Mouse (Mus musculus) cerebellum, adult 2 months (tissue): ENCODE measurements around the gene Lypd6. TPM values are rescaled to one million over a fixed set of nuclear protein-coding genes. Genes with fewer than 3 reads are reported as not detected.

Experiments used
- DNase-seq, 2 experiments: peaks; one replicate each; pipeline ENCODE4 v3.0.0; 2021
- H3K27ac ChIP-seq: fragments of 200-500 bp; 2 replicates; pipeline ENCODE4 v1.5.1; 2012; ENCODE audit warnings: low read length, control low read depth, inconsistent platforms; ENCODE audit not compliant: insufficient read depth
- H3K27me3 ChIP-seq: fragments of 200-500 bp; 2 replicates; pipeline ENCODE4 v1.6.1; 2012; ENCODE audit warnings: inconsistent platforms, mild to moderate bottlenecking, low read length, moderate library complexity; ENCODE audit not compliant: control insufficient read depth, insufficient read depth
- H3K4me1 ChIP-seq: fragments of 200-500 bp; 2 replicates; pipeline ENCODE4 v1.6.1; 2011; ENCODE audit warnings: low read length; ENCODE audit not compliant: control insufficient read depth, insufficient read depth
- H3K4me3 ChIP-seq: fragments of 200-500 bp; replicated peaks from 2 replicates; pipeline ENCODE3; 2011; ENCODE audit warnings: mild to moderate bottlenecking, low read depth, low read length, control low read depth; ENCODE audit not compliant: insufficient read depth
- CTCF ChIP-seq: fragments of 200-500 bp; IDR thresholded peaks from 2 replicates; pipeline ENCODE4 v1.5.1; 2011; ENCODE audit warnings: low read depth, mild to moderate bottlenecking, control low read depth, low read length, moderate library complexity, borderline replicate concordance; ENCODE audit not compliant: insufficient read depth
- POLR2A ChIP-seq: fragments of 200-500 bp; IDR thresholded peaks from 2 replicates; pipeline ENCODE4 v1.6.1; 2011; ENCODE audit warnings: low read length, control low read depth, borderline replicate concordance; ENCODE audit not compliant: insufficient read depth
- WGBS: fragments of 180-500 bp; shearing (Covaris S2); methylation state at CpG from one replicate; pipeline ENCODE4 v1.1.7; 2018; 5-methylcytosine and 5-hydroxymethylcytosine counted together
- polyA plus RNA-seq: library from polyadenylated mRNA; depleted of rRNA; stranded (reverse); fragments of >200 nt; gene quantifications from 2 replicates; pipeline ENCODE4 v1.2.3, GENCODE M21; 2012

Lypd6 gene
- polyA plus RNA-seq, 1 experiment = 21.6 TPM

GRCm38 (mm10) chr2:50100364-50101151 is 34.3 kb downstream of the Lypd6 start:
- 39% methylated on average over 9 of the region's 9 CpGs for WGBS
- no peak for TF ChIP-seq CTCF
- no peak for TF ChIP-seq POLR2A
- H3K27ac ChIP-seq = no peak overlapping the region

GRCm38 (mm10) chr2:50101152-50101450 is 34.9 kb downstream of the Lypd6 start:
- Histone ChIP-seq H3K27me3 (no peaks in the 10 kb centered on the region), H3K4me1 (no peaks in the 10 kb centered on the region), H3K4me3 (no peak overlapping the region), H3K27ac (no peak overlapping the region)
- DNase-seq = no peak
- WGBS = 89% methylated on average over 1 of the region's 1 CpGs
- TF ChIP-seq POLR2A (no peak), CTCF (no peak)

More at GRCm38 (mm10) chr2:50100364-50101151, 34.3 kb downstream of the Lypd6 start:
- Histone ChIP-seq H3K27me3 (no peaks in the 10 kb centered on the region), H3K4me3 (no peak overlapping the region), H3K4me1 (no peaks in the 10 kb centered on the region)
- DNase-seq = no peak

- TF ChIP-seq POLR2A (no peak), CTCF (no peak)
- H3K27ac ChIP-seq = no peak overlapping the region
- H3K4me3 ChIP-seq = no peak overlapping the region
- no peaks in the 10 kb centered on the region for H3K4me1 ChIP-seq
- no peak for DNase-seq
- H3K27me3 ChIP-seq = no peaks in the 10 kb centered on the region
- WGBS = 85% methylated on average over 7 of the region's 7 CpGs
These were observed 37.7 kb downstream of the Lypd6 start for GRCm38 (mm10) chr2:50103850-50104503.

GRCm38 (mm10) chr2:50105590-50105989 is 39.4 kb downstream of the Lypd6 start:
- DNase-seq = no peak
- Histone ChIP-seq H3K27me3 (no peaks in the 10 kb centered on the region), H3K4me3 (no peak overlapping the region), H3K27ac (no peak overlapping the region), H3K4me1 (no peaks in the 10 kb centered on the region)
- 69% methylated on average over 3 of the region's 3 CpGs for WGBS
- TF ChIP-seq POLR2A (no peak), CTCF (no peak)

- Histone ChIP-seq H3K27me3 (no peaks in the 10 kb centered on the region), H3K4me1 (no peaks in the 10 kb centered on the region), H3K4me3 (no peak overlapping the region), H3K27ac (no peak overlapping the region)
- WGBS = 64% methylated on average over 3 of the region's 3 CpGs
- TF ChIP-seq CTCF = no peak
- DNase-seq = no peak
These were observed 39.8 kb downstream of the Lypd6 start for GRCm38 (mm10) chr2:50105992-50106391.

- Histone ChIP-seq H3K4me1 (no peaks in the 10 kb centered on the region), H3K4me3 (no peak overlapping the region), H3K27me3 (no peaks in the 10 kb centered on the region), H3K27ac (no peak overlapping the region)
- TF ChIP-seq POLR2A (no peak), CTCF (no peak)
- no peak for DNase-seq
- 88% methylated on average over 3 of the region's 3 CpGs for WGBS
These were observed 40.6 kb downstream of the Lypd6 start for GRCm38 (mm10) chr2:50106879-50107278.

GRCm38 (mm10) chr2:50110167-50110566 is 43.9 kb downstream of the Lypd6 start:
- no peaks in the 10 kb centered on the region for H3K27me3 ChIP-seq
- no peak overlapping the region for H3K27ac ChIP-seq
- no peak overlapping the region for H3K4me3 ChIP-seq
- no peak for DNase-seq
- TF ChIP-seq POLR2A (no peak), CTCF (no peak)
- no peaks in the 10 kb centered on the region for H3K4me1 ChIP-seq
- 63% methylated on average over 10 of the region's 10 CpGs for WGBS

GRCm38 (mm10) chr2:50111169-50111568 is 44.9 kb downstream of the Lypd6 start:
- 74% methylated on average over 3 of the region's 3 CpGs for WGBS
- Histone ChIP-seq H3K27ac (no peak overlapping the region), H3K27me3 (no peaks in the 10 kb centered on the region), H3K4me1 (no peaks in the 10 kb centered on the region), H3K4me3 (no peak overlapping the region)
- no peak for DNase-seq
- TF ChIP-seq POLR2A (no peak), CTCF (no peak)
